Mouse (Mus musculus): ENCODE data around the gene Cnga4. TPM values are rescaled to one million over a fixed set of nuclear protein-coding genes. Genes with fewer than 3 reads are reported as not detected.

Cnga4 gene
- polyA plus RNA-seq, 1 experiment from 2014 or later = 0.08 TPM

Other genes with a start within 250 kb of the Cnga4 start
- not detected in 2 replicates for gene Olfr684, start 240.9 kb upstream of the Cnga4 start, polyA plus RNA-seq (2015; fragmentation: Nextera tagmentation; extraction: Ambion mirVana)
- gene Olfr685, start 218.6 kb upstream of the Cnga4 start, polyA plus RNA-seq (2015; fragmentation: Nextera tagmentation; extraction: Ambion mirVana) = not detected in 2 replicates
- not detected in 2 replicates for gene Olfr686, start 197.1 kb upstream of the Cnga4 start, polyA plus RNA-seq (2015; fragmentation: Nextera tagmentation; extraction: Ambion mirVana)
- gene Olfr688, start 116.5 kb upstream of the Cnga4 start, polyA plus RNA-seq (2015; fragmentation: Nextera tagmentation; extraction: Ambion mirVana) = not detected in 2 replicates
- not detected in 2 replicates for gene Olfr689, start 93.4 kb upstream of the Cnga4 start, polyA plus RNA-seq (2015; fragmentation: Nextera tagmentation; extraction: Ambion mirVana)
- gene Olfr690, start 70.5 kb upstream of the Cnga4 start, polyA plus RNA-seq (2015; fragmentation: Nextera tagmentation; extraction: Ambion mirVana) = not detected in 2 replicates
- gene Olfr691, start 62.3 kb upstream of the Cnga4 start, polyA plus RNA-seq (2015; fragmentation: Nextera tagmentation; extraction: Ambion mirVana) = not detected in 2 replicates
- not detected in 2 replicates for gene Olfr692, start 36.3 kb upstream of the Cnga4 start, polyA plus RNA-seq (2015; fragmentation: Nextera tagmentation; extraction: Ambion mirVana)
- not detected in 2 replicates for gene Gm5901, start 29.5 kb upstream of the Cnga4 start, polyA plus RNA-seq (2015; fragmentation: Nextera tagmentation; extraction: Ambion mirVana)
- gene Fam160a2, start 4.5 kb upstream of the Cnga4 start, polyA plus RNA-seq (2015; fragmentation: Nextera tagmentation; extraction: Ambion mirVana) = 39.1 and 47.4 TPM in 2 replicates
- 0.58 and 0.62 TPM in 2 replicates for gene Cckbr, start 21.2 kb downstream of the Cnga4 start, polyA plus RNA-seq (2015; fragmentation: Nextera tagmentation; extraction: Ambion mirVana)
- gene Cavin3, start 77.7 kb downstream of the Cnga4 start, polyA plus RNA-seq (2015; fragmentation: Nextera tagmentation; extraction: Ambion mirVana) = 53.4 and 72.0 TPM in 2 replicates
- gene Smpd1, start 149.8 kb downstream of the Cnga4 start, polyA plus RNA-seq (2015; fragmentation: Nextera tagmentation; extraction: Ambion mirVana) = 44.7 and 47.7 TPM in 2 replicates
- 45.9 and 56.9 TPM in 2 replicates for gene Apbb1, start 177.1 kb downstream of the Cnga4 start, polyA plus RNA-seq (2015; fragmentation: Nextera tagmentation; extraction: Ambion mirVana)
- 2.0 and 4.4 TPM in 2 replicates for gene Hpx, start 195.6 kb downstream of the Cnga4 start, polyA plus RNA-seq (2015; fragmentation: Nextera tagmentation; extraction: Ambion mirVana)
- 28.4 and 37.2 TPM in 2 replicates for gene Trim3, start 229.0 kb downstream of the Cnga4 start, polyA plus RNA-seq (2015; fragmentation: Nextera tagmentation; extraction: Ambion mirVana)
- 184 and 195 TPM in 2 replicates for gene Timm10b, start 235.5 kb downstream of the Cnga4 start, polyA plus RNA-seq (2015; fragmentation: Nextera tagmentation; extraction: Ambion mirVana)
- 81.6 and 88.2 TPM in 2 replicates for gene Arfip2, start 235.8 kb downstream of the Cnga4 start, polyA plus RNA-seq (2015; fragmentation: Nextera tagmentation; extraction: Ambion mirVana)
- 15.1 and 25.1 TPM in 2 replicates for gene Gm45799, start 236.0 kb downstream of the Cnga4 start, polyA plus RNA-seq (2015; fragmentation: Nextera tagmentation; extraction: Ambion mirVana)
- gene Dnhd1, start 246.3 kb downstream of the Cnga4 start, polyA plus RNA-seq (2015; fragmentation: Nextera tagmentation; extraction: Ambion mirVana) = 0.76 and 1.9 TPM in 2 replicates